Mouse (Mus musculus) central nervous system, embryonic 11.5 days (tissue): Measurements from ENCODE around the gene Dvl2. TPM values are rescaled to one million over a fixed set of nuclear protein-coding genes. Genes with fewer than 3 reads are reported as not detected.

Experiments used
- polyA plus RNA-seq: library from polyadenylated mRNA; depleted of rRNA; stranded (reverse); fragments of >200 nt; gene quantifications from 2 replicates; pipeline ENCODE4 v1.2.3, GENCODE M21; 2012; rRNA removed

The Dvl2 gene
- 32.7 and 40.0 TPM in 2 replicates for polyA plus RNA-seq

GRCm38 (mm10) chr11:70000396-70000898, at the start of gene Dvl2:
Dvl2 (plus strand) TSS chr11:70000595.

DNA sequence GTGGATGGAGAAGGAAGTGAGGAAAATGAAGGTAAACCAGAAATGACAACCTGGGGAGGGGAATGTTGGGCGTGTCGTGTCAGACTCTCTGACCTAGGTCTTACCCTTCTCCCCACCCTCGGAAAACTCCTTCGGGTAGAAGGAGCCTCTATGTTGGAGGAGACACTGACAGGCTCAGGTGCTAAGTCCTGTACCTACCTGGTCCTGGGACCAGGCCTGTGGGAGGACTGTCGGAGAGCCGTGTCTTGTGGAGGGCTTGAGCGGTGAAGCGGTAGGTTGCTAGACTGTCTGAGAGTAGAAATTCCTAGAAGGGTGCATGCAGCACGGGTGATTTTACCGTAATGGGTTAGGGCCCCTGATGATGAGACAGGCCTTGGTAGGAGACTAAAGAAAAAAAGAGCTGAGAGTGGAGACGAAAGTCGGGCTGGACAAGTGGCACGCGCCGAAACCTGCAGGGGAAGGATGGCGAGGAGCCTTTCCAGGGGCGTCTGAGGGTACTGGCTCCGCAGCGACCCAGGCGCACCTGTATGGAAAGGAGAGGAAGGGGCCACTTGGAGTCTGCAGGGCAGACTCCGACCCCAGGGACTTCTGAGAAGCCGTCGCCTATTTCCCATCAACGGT, 35.6 kb upstream of the Dvl2 start, which contains the start of gene Cldn7:
TSS of gene Cldn7 (plus strand) at position 130 of the 621 bp plus-strand sequence.

GRCm38 (mm10) chr11:69981141-69981762, 19.1 kb upstream of the Dvl2 start, which contains the start of gene Ctdnep1:
Ctdnep1 (plus strand) TSS chr11:69981156.

GRCm38 (mm10) chr11:69982225-69982624, 18.2 kb upstream of the Dvl2 start, which contains the start of gene Elp5:
Elp5 (minus strand) TSS chr11:69982517.

GRCm38 (mm10) chr11:69990850-69991691, 9.3 kb upstream of the Dvl2 start, which contains the start of gene Gabarap:
Gabarap (plus strand) TSS chr11:69991143.

GRCm38 (mm10) chr11:69995391-69995960, 4.9 kb upstream of the Dvl2 start, which contains the start of gene Phf23:
Phf23 (plus strand) TSS chr11:69995777.

DNA sequence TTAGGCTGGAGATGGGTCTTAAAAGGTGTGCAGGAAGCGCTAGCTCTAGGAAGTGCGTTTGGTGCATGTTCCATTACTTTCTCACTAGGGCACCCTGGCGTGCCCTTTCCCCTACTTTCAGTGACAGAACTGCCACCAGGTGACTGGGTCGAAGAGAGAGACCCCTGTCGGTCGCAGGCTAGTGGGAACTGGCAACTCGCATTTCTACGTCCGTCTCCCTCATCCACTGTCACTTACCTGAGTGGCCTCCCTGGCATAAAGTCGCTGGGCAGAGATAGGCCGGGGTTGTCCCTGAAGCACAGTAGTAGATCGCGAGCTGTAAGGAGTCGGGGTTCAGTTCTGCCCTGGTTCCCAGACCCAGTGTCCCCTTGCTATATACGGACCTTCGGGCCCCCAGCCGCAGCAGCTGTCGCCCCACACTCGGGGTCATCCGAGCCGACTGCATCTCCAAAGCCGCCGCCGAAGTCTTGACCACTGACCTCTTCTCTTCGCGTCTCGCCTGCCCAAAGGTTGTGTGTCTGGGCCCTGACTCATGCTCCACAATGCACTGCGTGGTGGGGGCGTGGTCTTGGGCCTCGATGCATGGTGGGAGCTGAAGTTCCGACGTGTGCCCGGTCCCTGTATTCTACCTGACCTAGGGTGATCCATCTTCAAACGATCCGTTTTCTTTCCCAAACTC, 14.6 kb downstream of the Dvl2 start, which contains the start of gene Acadvl:
TSS of gene Acadvl (minus strand) at position 532 of the 679 bp plus-strand sequence.

DNA sequence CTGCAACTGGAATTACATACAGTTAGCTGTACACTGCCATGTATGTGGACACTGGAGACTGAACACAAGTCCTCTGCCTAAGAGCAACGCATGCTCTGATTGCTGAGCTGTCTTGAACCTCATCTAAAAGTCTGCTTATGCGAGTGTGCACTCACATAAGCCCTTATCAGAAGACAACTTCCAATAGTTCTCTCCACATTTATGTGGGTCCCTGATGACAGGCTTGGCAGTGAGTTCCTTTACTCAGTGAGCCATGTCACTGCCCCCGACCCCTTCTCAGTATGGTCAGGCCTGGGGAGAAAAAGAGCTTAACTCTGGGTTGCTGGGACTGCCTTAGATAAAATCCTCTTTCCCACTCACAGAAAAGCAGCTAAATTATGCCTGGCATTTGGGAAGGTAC, 16.3 kb downstream of the Dvl2 start, which contains the start of gene Dlg4:
TSS of gene Dlg4 (plus strand) at position 274 of the 400 bp plus-strand sequence.

GRCm38 (mm10) chr11:70053898-70054570, 53.6 kb downstream of the Dvl2 start, which contains the start of gene Asgr1:
Asgr1 (plus strand) TSS chr11:70054085.

Other genes with a start within 250 kb of the Dvl2 start
- gene Polr2a, start 242.0 kb upstream of the Dvl2 start, polyA plus RNA-seq = 48.6 and 79.6 TPM in 2 replicates
- 0.16 and 0.30 TPM in 2 replicates for gene Slc35g3, start 238.6 kb upstream of the Dvl2 start, polyA plus RNA-seq
- 4.7 and 5.0 TPM in 2 replicates for gene Zbtb4, start 234.7 kb upstream of the Dvl2 start, polyA plus RNA-seq
- 1.7 and 15.7 TPM in 2 replicates for gene Chrnb1, start 204.7 kb upstream of the Dvl2 start, polyA plus RNA-seq
- 4.7 and 7.5 TPM in 2 replicates for gene Fgf11, start 198.7 kb upstream of the Dvl2 start, polyA plus RNA-seq
- 0.19 and 0.27 TPM in 2 replicates for gene Tmem102, start 195.0 kb upstream of the Dvl2 start, polyA plus RNA-seq
- not detected in 2 replicates for gene Gm39566, start 185.3 kb upstream of the Dvl2 start, polyA plus RNA-seq
- not detected in 2 replicates for gene Spem2, start 182.1 kb upstream of the Dvl2 start, polyA plus RNA-seq
- gene Spem1, start 178.4 kb upstream of the Dvl2 start, polyA plus RNA-seq = 0.80 and 0.86 TPM in 2 replicates
- 70.3 and 84.9 TPM in 2 replicates for gene Nlgn2, start 162.8 kb upstream of the Dvl2 start, polyA plus RNA-seq
- gene Tmem256, start 162.1 kb upstream of the Dvl2 start, polyA plus RNA-seq = 137 and 187 TPM in 2 replicates
- gene Plscr3, start 154.2 kb upstream of the Dvl2 start, polyA plus RNA-seq = 60.2 and 99.9 TPM in 2 replicates
- 0.25 and 0.65 TPM in 2 replicates for gene Tnk1, start 141.9 kb upstream of the Dvl2 start, polyA plus RNA-seq
- not detected in 2 replicates for gene Tmem95, start 122.6 kb upstream of the Dvl2 start, polyA plus RNA-seq
- 2.3 and 2.9 TPM in 2 replicates for gene Kctd11, start 119.2 kb upstream of the Dvl2 start, polyA plus RNA-seq
- 2.0 and 2.4 TPM in 2 replicates for gene Acap1, start 105.1 kb upstream of the Dvl2 start, polyA plus RNA-seq
- 10.4 and 14.1 TPM in 2 replicates for gene 2810408A11Rik, start 99.6 kb upstream of the Dvl2 start, polyA plus RNA-seq
- 86.7 and 121 TPM in 2 replicates for gene Neurl4, start 99.5 kb upstream of the Dvl2 start, polyA plus RNA-seq
- 71.0 and 88.1 TPM in 2 replicates for gene Gps2, start 86.7 kb upstream of the Dvl2 start, polyA plus RNA-seq
- gene Eif5a, start 78.6 kb upstream of the Dvl2 start, polyA plus RNA-seq = 1,164 and 1,181 TPM in 2 replicates
- 23.1 and 36.5 TPM in 2 replicates for gene Ybx2, start 64.8 kb upstream of the Dvl2 start, polyA plus RNA-seq
- 10.3 and 24.4 TPM in 2 replicates for gene Slc2a4, start 52.4 kb upstream of the Dvl2 start, polyA plus RNA-seq
- 2.3 and 5.7 TPM in 2 replicates for gene Cldn7, start 35.8 kb upstream of the Dvl2 start, polyA plus RNA-seq
- gene Ctdnep1, start 19.4 kb upstream of the Dvl2 start, polyA plus RNA-seq = 88.4 and 139 TPM in 2 replicates
- 112 and 147 TPM in 2 replicates for gene Elp5, start 18.1 kb upstream of the Dvl2 start, polyA plus RNA-seq
- 303 and 380 TPM in 2 replicates for gene Gabarap, start 9.5 kb upstream of the Dvl2 start, polyA plus RNA-seq
- 66.5 and 98.1 TPM in 2 replicates for gene Phf23, start 4.8 kb upstream of the Dvl2 start, polyA plus RNA-seq
- 32.6 and 38.6 TPM in 2 replicates for gene Acadvl, start 14.8 kb downstream of the Dvl2 start, polyA plus RNA-seq
- gene Dlg4, start 16.3 kb downstream of the Dvl2 start, polyA plus RNA-seq = 71.2 and 101 TPM in 2 replicates
- 1.4 TPM in 2 replicates for gene Asgr1, start 53.5 kb downstream of the Dvl2 start, polyA plus RNA-seq
- 0.49 and 0.56 TPM in 2 replicates for gene Asgr2, start 92.0 kb downstream of the Dvl2 start, polyA plus RNA-seq
- gene Mgl2, start 129.7 kb downstream of the Dvl2 start, polyA plus RNA-seq = 0.19 and 0.31 TPM in 2 replicates
- 0.40 and 2.1 TPM in 2 replicates for gene Clec10a, start 155.6 kb downstream of the Dvl2 start, polyA plus RNA-seq
- 0.35 and 0.47 TPM in 2 replicates for gene Slc16a11, start 212.2 kb downstream of the Dvl2 start, polyA plus RNA-seq
- 11.0 and 43.0 TPM in 2 replicates for gene Slc16a13, start 220.5 kb downstream of the Dvl2 start, polyA plus RNA-seq
- gene Bcl6b, start 229.2 kb downstream of the Dvl2 start, polyA plus RNA-seq = 5.3 and 7.2 TPM in 2 replicates
- gene 0610010K14Rik, start 237.3 kb downstream of the Dvl2 start, polyA plus RNA-seq = 152 and 226 TPM in 2 replicates
- 11.4 and 21.8 TPM in 2 replicates for gene Gm21988, start 239.2 kb downstream of the Dvl2 start, polyA plus RNA-seq
- 3.4 and 39.5 TPM in 2 replicates for gene Rnasek, start 239.2 kb downstream of the Dvl2 start, polyA plus RNA-seq